Mouse (Mus musculus): ENCODE measurements around the gene Faim2. TPM values are rescaled to one million over a fixed set of nuclear protein-coding genes. Genes with fewer than 3 reads are reported as not detected.

Faim2 gene
- polyA plus RNA-seq (2012; rRNA removed) = 0.59 and 0.97 TPM in 2 replicates

GRCm38 (mm10) chr15:99527629-99528353, at the start of gene Faim2:
Faim2 (minus strand) TSS chr15:99528165.
- no peak for DNase-seq (ENCODE audit: low read depth, low spot score)

GRCm38 (mm10) chr15:99569123-99569522, 41.2 kb upstream of the Faim2 start:
- 67% methylated on average over 10 of the region's 10 CpGs for WGBS

More at GRCm38 (mm10) chr15:99527629-99528353, at the start of gene Faim2:
- 31% methylated on average over 27 of the region's 27 CpGs for WGBS

GRCm38 (mm10) chr15:99568682-99569081, 40.7 kb upstream of the Faim2 start:
- no peak for DNase-seq (ENCODE audit: low read depth, low spot score)
- WGBS = 64% methylated on average over 6 of the region's 6 CpGs

More at GRCm38 (mm10) chr15:99569123-99569522, 41.2 kb upstream of the Faim2 start:
- no peak for DNase-seq (ENCODE audit: low read depth, low spot score)

GRCm38 (mm10) chr15:99567371-99567770, 39.4 kb upstream of the Faim2 start:
- 31% methylated on average over 4 of the region's 4 CpGs for WGBS
- no peak for DNase-seq (ENCODE audit: low read depth, low spot score)

GRCm38 (mm10) chr15:99560246-99560645, 32.3 kb upstream of the Faim2 start:
- DNase-seq (ENCODE audit: low read depth, low spot score) = no peak
- 49% methylated on average over 10 of the region's 10 CpGs for WGBS

- 92% methylated on average over 1 of the region's 1 CpGs for WGBS
- DNase-seq (ENCODE audit: low read depth, low spot score) = no peak
Measured at GRCm38 (mm10) chr15:99558947-99559346, 31.0 kb upstream of the Faim2 start.

GRCm38 (mm10) chr15:99553767-99554166, 25.8 kb upstream of the Faim2 start:
- 36% methylated on average over 6 of the region's 6 CpGs for WGBS
- no peak for DNase-seq (ENCODE audit: low read depth, low spot score)

GRCm38 (mm10) chr15:99549901-99550300, 21.9 kb upstream of the Faim2 start:
- no peak for DNase-seq (ENCODE audit: low read depth, low spot score)
- 50% methylated on average over 2 of the region's 2 CpGs for WGBS

- WGBS = 51% methylated on average over 6 of the region's 6 CpGs
- DNase-seq (ENCODE audit: low read depth, low spot score) = no peak
Measured at GRCm38 (mm10) chr15:99547732-99548131, 19.8 kb upstream of the Faim2 start.

GRCm38 (mm10) chr15:99546596-99546995, 18.6 kb upstream of the Faim2 start:
- no peak for DNase-seq (ENCODE audit: low read depth, low spot score)
- WGBS = 70% methylated on average over 11 of the region's 11 CpGs

- WGBS = 54% methylated on average over 7 of the region's 7 CpGs
Measured at GRCm38 (mm10) chr15:99544047-99544446, 16.1 kb upstream of the Faim2 start.

GRCm38 (mm10) chr15:99539891-99540290, 11.9 kb upstream of the Faim2 start:
- 74% methylated on average over 8 of the region's 8 CpGs for WGBS
- DNase-seq (ENCODE audit: low read depth, low spot score) = no peak

More at GRCm38 (mm10) chr15:99544047-99544446, 16.1 kb upstream of the Faim2 start:
- DNase-seq (ENCODE audit: low read depth, low spot score) = no peak

GRCm38 (mm10) chr15:99536889-99537862, 9.2 kb upstream of the Faim2 start:
- 56% methylated on average over 11 of the region's 11 CpGs for WGBS
- no peak for DNase-seq (ENCODE audit: low read depth, low spot score)

GRCm38 (mm10) chr15:99532023-99532422, 4.1 kb upstream of the Faim2 start:
- 66% methylated on average over 3 of the region's 3 CpGs for WGBS
- no peak for DNase-seq (ENCODE audit: low read depth, low spot score)

GRCm38 (mm10) chr15:99531146-99531545, 3.2 kb upstream of the Faim2 start:
- WGBS = 17% methylated on average over 6 of the region's 6 CpGs
- DNase-seq (ENCODE audit: low read depth, low spot score) = no peak

- 62% methylated on average over 2 of the region's 2 CpGs for WGBS
- DNase-seq (ENCODE audit: low read depth, low spot score) = no peak
Measured at GRCm38 (mm10) chr15:99526681-99527080, 1.3 kb downstream of the Faim2 start.

- DNase-seq (ENCODE audit: low read depth, low spot score) = no peak
- 74% methylated on average over 7 of the region's 7 CpGs for WGBS
Measured at GRCm38 (mm10) chr15:99520306-99520705, 7.7 kb downstream of the Faim2 start.

GRCm38 (mm10) chr15:99519626-99520025, 8.3 kb downstream of the Faim2 start:
- DNase-seq (ENCODE audit: low read depth, low spot score) = no peak
- WGBS = 90% methylated on average over 9 of the region's 9 CpGs

GRCm38 (mm10) chr15:99517715-99518114, 10.2 kb downstream of the Faim2 start:
- no peak for DNase-seq (ENCODE audit: low read depth, low spot score)
- 78% methylated on average over 7 of the region's 7 CpGs for WGBS

GRCm38 (mm10) chr15:99516715-99517114, 11.2 kb downstream of the Faim2 start:
- 62% methylated on average over 8 of the region's 8 CpGs for WGBS
- DNase-seq (ENCODE audit: low read depth, low spot score) = no peak
